Mouse (Mus musculus) G1E (cell line): ENCODE results near the gene Cxcl13.

Source experiments
- CTCF ChIP-seq: IDR thresholded peaks from 2 replicates; pipeline ENCODE4 v1.5.1; 2012; ENCODE audit warnings: low read depth, low read length, inconsistent platforms, mixed read lengths
- GATA1 ChIP-seq: IDR thresholded peaks from 2 replicates; pipeline ENCODE4 v1.6.1; 2012; ENCODE audit warnings: borderline replicate concordance, low read length, inconsistent platforms, mixed read lengths
- GATA2 ChIP-seq: IDR thresholded peaks from 2 replicates; pipeline ENCODE4 v1.6.1; 2012; ENCODE audit warnings: low read depth, low read length, inconsistent platforms, borderline replicate concordance

- peak; percentile 37 for TF ChIP-seq CTCF
- TF ChIP-seq GATA2: no peak
- TF ChIP-seq GATA1: no peak
Observed at GRCm38 (mm10) chr5:95949946-95950701, 6.6 kb upstream of the Cxcl13 start.
